Mouse (Mus musculus): Measurements from ENCODE around the gene 1810009A15Rik. TPM values are rescaled to one million over a fixed set of nuclear protein-coding genes. Genes with fewer than 3 reads are reported as not detected.
A peak's percentile ranks its signal among the peaks of the same experiment; 100 is the strongest.

Gene 1810009A15Rik
- polyA plus RNA-seq (2012; rRNA removed): 36.7 and 52.7 TPM in 2 replicates
- polyA plus RNA-seq (2014; fragmentation: Nextera tagmentation; extraction: Ambion mirVana): 65.0 and 70.8 TPM in 2 replicates

- H3K4me3 ChIP-seq (ENCODE audit: insufficient read depth in 1 of 2, low read depth in 2 of 2, low read length in 2 of 2): peak within 1 kb of the TSS; percentile 75 to 97
- no peaks in the 10 kb centered on the region for H3K27me3 ChIP-seq (ENCODE audit: control insufficient read depth, insufficient read depth, low read length)
- H3K4me1 ChIP-seq (replicated peaks; ENCODE audit: control insufficient read depth in 2 of 2, insufficient read depth in 2 of 2, low read length in 1 of 2): peaks cover 13 to 19% of the 10 kb centered on the region in 2 experiments
- no peaks in the 10 kb centered on the region for H3K9me3 ChIP-seq (ENCODE audit: control insufficient read depth, low read length)
- peak; percentile 94 to 95 (median 95) for DNase-seq (ENCODE audit: low read depth in 3 of 3, low spot score in 3 of 3)
- H3K4me2 ChIP-seq (ENCODE audit: low read depth): peak within 1 kb of the TSS; percentile 95
- peak; percentile 89 for ATAC-seq (ENCODE audit: insufficient read depth)
- no peak for TF ChIP-seq EP300 (IDR thresholded peaks at IDR 0.05; ENCODE audit: low read depth)
- no peak for TF ChIP-seq CTCF (IDR thresholded peaks at IDR 0.05; ENCODE audit: low read depth)
- H3K9ac ChIP-seq (replicated peaks): peak within 1 kb of the TSS; percentile 72
- H3K27ac ChIP-seq: peak within 1 kb of the TSS; percentile 78
- peaks cover 12% of the 10 kb centered on the region for H3K36me3 ChIP-seq (replicated peaks; ENCODE audit: control insufficient read depth, insufficient read depth, low read depth)
- WGBS (ENCODE audit: insufficient replicate concordance): under 1% methylated on average over 58 of the region's 58 CpGs
These were observed at the start of gene 1810009A15Rik, which contains the start of gene Gm49416 for GRCm38 (mm10) chr19:8888511-8889385. Gene 1810009A15Rik (plus strand): TSS chr19:8888853. Gene Gm49416 (plus strand): TSS chr19:8888926.

GRCm38 (mm10) chr19:8839103-8839907 is 49.3 kb upstream of the 1810009A15Rik start, which contains the start of gene Gng3:
Gene Gng3 (minus strand): TSS chr19:8839194.
- Histone ChIP-seq H3K9me3 (ENCODE audit: control insufficient read depth, low read length) (no peaks in the 10 kb centered on the region), H3K27me3 (ENCODE audit: control insufficient read depth, insufficient read depth, low read length) (no peaks in the 10 kb centered on the region), H3K27ac (peak within 1 kb of the TSS; percentile 8; the same call in 1 of the 2 replicates), H3K4me3 (ENCODE audit: insufficient read depth in 1 of 2, low read depth in 2 of 2, low read length in 2 of 2) (peak within 1 kb of the TSS; percentile 60 to 62), H3K4me1 (replicated peaks; ENCODE audit: control insufficient read depth in 2 of 2, insufficient read depth in 2 of 2, low read length in 1 of 2) (peaks cover 4 to 28% of the 10 kb centered on the region in 2 experiments), H3K4me2 (ENCODE audit: low read depth) (peak within 1 kb of the TSS; percentile 90), H3K9ac (replicated peaks) (peak within 1 kb of the TSS; percentile 78), H3K36me3 (replicated peaks; ENCODE audit: control insufficient read depth, insufficient read depth, low read depth) (peaks cover 7% of the 10 kb centered on the region)
- ATAC-seq (ENCODE audit: insufficient read depth) (no peak), DNase-seq (ENCODE audit: low read depth in 3 of 3, low spot score in 3 of 3) (no peak)
- TF ChIP-seq EP300 (IDR thresholded peaks at IDR 0.05; ENCODE audit: low read depth) (no peak), CTCF (IDR thresholded peaks at IDR 0.05; ENCODE audit: low read depth) (no peak)
- WGBS (ENCODE audit: insufficient replicate concordance): 71% methylated on average over 11 of the region's 11 CpGs

- WGBS (ENCODE audit: insufficient replicate concordance): 26% methylated on average over 29 of the region's 29 CpGs
- Histone ChIP-seq H3K9ac (replicated peaks) (peak overlapping the region; percentile 51), H3K4me2 (ENCODE audit: low read depth) (peak overlapping the region; percentile 64), H3K4me1 (replicated peaks; ENCODE audit: control insufficient read depth in 2 of 2, insufficient read depth in 2 of 2, low read length in 1 of 2) (peaks cover 4 to 28% of the 10 kb centered on the region in 2 experiments), H3K36me3 (replicated peaks; ENCODE audit: control insufficient read depth, insufficient read depth, low read depth) (peaks cover 2% of the 10 kb centered on the region; the same call in 1 of the 2 replicates), H3K4me3 (ENCODE audit: insufficient read depth in 1 of 2, low read depth in 2 of 2, low read length in 2 of 2) (peak overlapping the region; percentile 55 to 56), H3K27ac (0 out of 2 replicates have a peak overlapping the region, but pooled peaks have one; percentile 8), H3K9me3 (ENCODE audit: control insufficient read depth, low read length) (no peaks in the 10 kb centered on the region), H3K27me3 (ENCODE audit: control insufficient read depth, insufficient read depth, low read length) (no peaks in the 10 kb centered on the region)
- TF ChIP-seq EP300 (IDR thresholded peaks at IDR 0.05; ENCODE audit: low read depth): no peak
- peak; percentile 17; the same call in 1 of the 2 replicates for TF ChIP-seq CTCF (IDR thresholded peaks at IDR 0.05; ENCODE audit: low read depth)
- DNase-seq (ENCODE audit: low read depth in 3 of 3, low spot score in 3 of 3) (peak in 2 of 3 experiments; percentile 60 to 61), ATAC-seq (ENCODE audit: insufficient read depth) (peak; percentile 67)
These were observed 48.5 kb upstream of the 1810009A15Rik start for GRCm38 (mm10) chr19:8839908-8840791.

- no peak overlapping the region for H3K27ac ChIP-seq
- no peaks in the 10 kb centered on the region; the same call in none of the 2 replicates for H3K36me3 ChIP-seq (replicated peaks; ENCODE audit: control insufficient read depth, insufficient read depth, low read depth)
- TF ChIP-seq CTCF (IDR thresholded peaks at IDR 0.05; ENCODE audit: low read depth) (no peak), EP300 (IDR thresholded peaks at IDR 0.05; ENCODE audit: low read depth) (no peak)
- H3K9me3 ChIP-seq (ENCODE audit: control insufficient read depth, low read length): no peaks in the 10 kb centered on the region
- H3K9ac ChIP-seq (replicated peaks): peak overlapping the region; percentile 51
- no peak for ATAC-seq (ENCODE audit: insufficient read depth)
- H3K27me3 ChIP-seq (ENCODE audit: control insufficient read depth, insufficient read depth, low read length): no peaks in the 10 kb centered on the region
- peak overlapping the region; percentile 55 to 56; a peak in 3 of 4 replicates for H3K4me3 ChIP-seq (ENCODE audit: insufficient read depth in 1 of 2, low read depth in 2 of 2, low read length in 2 of 2)
- DNase-seq (ENCODE audit: low read depth in 3 of 3, low spot score in 3 of 3): no peak
- peak overlapping the region; percentile 64 for H3K4me2 ChIP-seq (ENCODE audit: low read depth)
- 73% methylated on average over 7 of the region's 7 CpGs for WGBS (ENCODE audit: insufficient replicate concordance)
- peaks cover 4 to 28% of the 10 kb centered on the region in 2 experiments for H3K4me1 ChIP-seq (replicated peaks; ENCODE audit: control insufficient read depth in 2 of 2, insufficient read depth in 2 of 2, low read length in 1 of 2)
These were observed 47.6 kb upstream of the 1810009A15Rik start for GRCm38 (mm10) chr19:8841012-8841411.

All from liver, embryonic 14.5 days (tissue).